Mouse (Mus musculus): Measurements from ENCODE around the gene Cnn1. TPM values are rescaled to one million over a fixed set of nuclear protein-coding genes. Genes with fewer than 3 reads are reported as not detected.

Gene Cnn1
- total RNA-seq, 2 experiments from 2014 or later: 1.4 to 2.1 TPM

DNA sequence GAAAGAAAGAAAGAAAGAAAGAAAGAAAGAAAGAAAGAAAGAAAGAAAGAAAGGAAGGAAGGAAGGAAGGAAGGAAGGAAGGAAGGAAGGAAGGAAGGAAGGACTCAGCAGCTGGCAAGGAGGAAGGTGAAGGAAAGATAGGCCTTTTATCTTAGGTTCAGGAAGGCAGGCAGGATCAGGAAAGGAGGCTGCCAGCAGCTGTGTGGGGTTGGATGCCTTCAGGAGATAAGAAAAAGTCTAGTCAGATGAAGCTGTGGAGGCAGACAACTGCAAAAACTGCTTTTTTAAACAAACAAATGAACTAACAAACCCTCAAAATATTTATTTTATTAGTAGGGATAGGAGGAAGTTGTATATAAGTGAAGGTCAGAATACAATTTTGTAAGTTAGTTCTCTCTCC lies 22.5 kb downstream of the Cnn1 start:
- intact Hi-C loops (cut with DNase I): loop anchor here (2.0 kb wide), 1 partner anchor 21 kb away; no protein-coding TSS in a partner anchor
- DNase-seq: no peak

DNA sequence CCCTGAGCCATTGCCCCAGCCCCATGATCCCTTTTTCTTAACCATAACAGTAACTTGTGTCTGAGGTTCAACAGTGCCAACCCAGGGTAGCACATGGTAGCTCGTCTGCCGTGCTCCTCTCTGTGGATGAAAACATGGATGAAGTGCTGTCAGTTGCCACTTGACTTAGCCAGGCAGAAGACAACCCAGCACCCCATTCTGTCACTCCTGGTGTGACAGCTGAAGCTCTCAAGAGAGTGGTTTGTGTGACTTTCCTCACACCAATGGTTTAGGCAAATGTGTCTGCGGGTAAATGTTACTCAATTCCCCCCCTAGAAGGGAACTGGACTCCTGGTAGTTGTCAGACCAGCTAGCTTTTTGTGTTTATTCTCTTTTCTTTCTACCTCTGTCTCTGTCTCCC lies 23.0 kb downstream of the Cnn1 start:
- intact Hi-C loops (cut with DNase I): no loop called here
- no peak for DNase-seq

DNA sequence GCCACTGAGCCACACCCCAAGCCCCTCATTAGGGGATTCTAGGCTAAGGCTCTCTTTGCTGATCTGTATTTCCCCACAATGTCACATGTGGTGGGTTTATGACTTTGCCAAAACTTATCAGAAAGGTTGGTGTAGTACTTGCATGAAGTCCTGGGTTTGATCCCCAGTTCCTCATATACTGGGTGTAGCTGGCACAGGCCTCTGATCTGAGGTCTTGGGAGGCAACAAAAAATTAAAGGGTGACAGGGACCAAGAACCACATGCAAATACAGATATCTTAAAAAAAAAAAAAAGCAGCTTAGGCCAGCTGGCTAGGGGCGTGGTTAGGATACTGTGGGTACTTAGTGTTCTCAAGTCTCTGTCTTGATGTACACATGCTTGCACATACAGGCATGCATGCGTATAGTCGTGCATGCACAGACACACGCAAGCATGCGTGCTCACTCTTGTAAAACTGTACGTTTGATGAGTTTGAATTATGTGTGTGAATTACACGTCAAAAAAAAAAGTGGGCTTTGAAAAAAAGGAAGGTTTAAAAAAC lies 24.1 kb downstream of the Cnn1 start:
- DNase-seq: no peak
- intact Hi-C loops (cut with DNase I): no loop called here

DNA sequence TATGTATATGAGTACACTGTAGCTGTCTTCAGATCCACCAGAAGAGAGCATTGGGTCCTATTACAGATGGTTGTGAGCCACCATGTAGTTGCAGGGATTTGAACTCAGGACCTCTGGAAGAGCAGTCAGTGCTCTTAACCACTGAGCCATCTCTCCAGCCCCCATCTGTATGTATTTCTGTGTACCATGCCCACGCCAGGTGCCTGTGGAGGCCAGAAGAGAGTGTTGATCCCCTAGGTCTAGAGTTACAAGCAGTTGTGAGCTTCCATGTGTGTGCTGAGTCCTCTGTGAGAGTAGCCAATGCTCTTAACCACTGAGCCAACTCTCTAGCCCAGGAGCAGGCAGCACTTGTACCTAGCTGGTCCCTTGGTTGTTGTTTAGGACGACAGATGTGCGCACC lies 25.2 kb downstream of the Cnn1 start:
- intact Hi-C loops (cut with DNase I): no loop called here

DNA sequence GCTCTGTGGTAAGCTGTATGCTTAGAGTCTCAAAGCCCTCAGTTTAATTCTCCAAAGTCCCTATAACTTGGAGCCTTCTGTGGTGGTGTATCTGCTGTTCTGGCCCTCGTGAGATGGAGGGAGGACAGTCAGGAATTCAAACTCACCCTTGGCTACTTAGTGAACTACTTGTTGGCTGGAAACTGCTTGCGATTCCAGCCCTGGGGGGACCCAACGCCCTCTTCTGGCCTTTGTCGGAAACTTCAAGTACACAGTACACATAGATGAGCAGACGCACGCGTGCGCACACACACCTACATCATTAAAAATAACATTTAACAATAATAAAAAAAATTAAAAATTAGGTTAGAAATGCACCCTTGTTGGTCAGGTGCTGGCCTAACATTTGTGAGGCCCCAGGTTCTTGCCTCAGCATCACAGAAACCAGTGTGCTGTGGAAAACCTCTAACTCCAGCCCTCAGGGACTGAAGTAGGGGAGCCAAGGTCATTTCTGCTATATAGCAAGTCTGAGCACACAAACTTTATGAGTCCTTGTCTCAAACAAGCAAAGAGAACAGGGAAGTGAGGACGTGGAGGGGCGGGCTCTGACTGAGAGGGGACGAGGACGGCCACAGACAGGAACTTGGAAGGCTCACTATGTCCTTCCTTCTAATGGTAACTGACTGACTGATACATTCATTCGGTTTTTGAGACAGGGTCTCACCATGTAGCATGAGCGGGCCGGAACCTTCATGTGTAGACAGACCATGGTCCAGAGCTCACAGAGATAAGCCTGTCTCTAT lies 26.4 kb downstream of the Cnn1 start:
- no peak for DNase-seq
- intact Hi-C loops (cut with DNase I): no loop called here

More for the DNA sequence above, 25.2 kb downstream of the Cnn1 start:
- DNase-seq: no peak

DNA sequence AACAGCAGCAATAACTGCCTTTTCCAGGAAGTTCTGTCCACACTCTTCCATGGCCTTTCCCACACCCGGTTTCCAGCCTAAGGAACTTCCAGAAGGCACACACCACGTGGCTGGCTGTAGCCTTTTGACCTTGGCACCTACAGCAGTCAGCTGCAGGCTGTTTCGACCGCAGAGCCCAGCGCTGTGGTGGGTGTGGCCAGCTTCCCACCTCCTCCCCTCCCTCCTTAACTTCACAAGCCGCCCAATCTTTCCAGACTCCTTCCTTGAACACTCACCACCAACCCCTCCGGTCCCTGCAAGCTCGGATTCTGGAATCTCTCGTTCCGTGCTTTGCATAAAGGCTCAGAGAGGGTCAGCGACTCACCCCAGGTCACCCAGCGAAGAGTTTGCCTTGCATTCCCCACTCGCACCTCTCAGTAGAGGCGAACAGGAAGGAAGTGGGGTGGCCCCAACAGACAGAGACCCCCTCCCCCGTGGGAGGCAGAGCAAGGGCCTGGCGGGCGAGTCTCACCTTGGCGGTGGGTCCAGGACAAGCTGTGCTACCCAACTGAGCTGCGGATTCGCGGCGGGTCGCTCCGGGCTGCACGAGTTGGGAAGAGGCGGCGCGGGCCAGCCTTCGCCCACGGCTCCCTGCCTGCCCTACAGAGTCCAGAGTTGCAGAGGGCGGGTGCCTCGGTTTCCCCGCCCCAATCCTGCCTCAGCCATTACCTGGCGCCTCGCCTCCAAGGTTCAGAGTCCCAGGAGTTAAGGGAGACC lies 32.4 kb downstream of the Cnn1 start:
- intact Hi-C loops (cut with DNase I): no loop called here

DNA sequence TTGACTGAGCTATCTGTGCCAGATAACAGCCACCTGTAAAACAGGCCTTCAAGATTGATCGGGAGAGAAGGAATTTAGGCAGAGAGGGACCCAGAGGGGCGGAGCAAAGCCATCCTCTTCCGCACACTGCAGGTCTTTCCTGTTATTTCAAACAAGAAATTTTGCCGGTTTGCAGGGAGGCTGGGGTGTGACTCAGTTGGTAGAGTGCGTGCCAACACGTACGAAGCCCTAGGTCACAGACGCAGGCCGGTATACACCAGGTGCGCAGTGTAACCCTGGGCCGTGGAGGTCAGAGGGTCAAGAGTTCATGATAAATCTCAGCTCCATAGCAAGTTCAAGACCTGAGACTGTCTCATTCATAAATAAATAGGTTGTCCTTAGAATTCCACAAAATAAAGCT lies 33.2 kb downstream of the Cnn1 start:
- intact Hi-C loops (cut with DNase I): no loop called here

More for the DNA sequence above, 32.4 kb downstream of the Cnn1 start:
- DNase-seq: peak in 1 of 2 experiments; percentile 17

DNA sequence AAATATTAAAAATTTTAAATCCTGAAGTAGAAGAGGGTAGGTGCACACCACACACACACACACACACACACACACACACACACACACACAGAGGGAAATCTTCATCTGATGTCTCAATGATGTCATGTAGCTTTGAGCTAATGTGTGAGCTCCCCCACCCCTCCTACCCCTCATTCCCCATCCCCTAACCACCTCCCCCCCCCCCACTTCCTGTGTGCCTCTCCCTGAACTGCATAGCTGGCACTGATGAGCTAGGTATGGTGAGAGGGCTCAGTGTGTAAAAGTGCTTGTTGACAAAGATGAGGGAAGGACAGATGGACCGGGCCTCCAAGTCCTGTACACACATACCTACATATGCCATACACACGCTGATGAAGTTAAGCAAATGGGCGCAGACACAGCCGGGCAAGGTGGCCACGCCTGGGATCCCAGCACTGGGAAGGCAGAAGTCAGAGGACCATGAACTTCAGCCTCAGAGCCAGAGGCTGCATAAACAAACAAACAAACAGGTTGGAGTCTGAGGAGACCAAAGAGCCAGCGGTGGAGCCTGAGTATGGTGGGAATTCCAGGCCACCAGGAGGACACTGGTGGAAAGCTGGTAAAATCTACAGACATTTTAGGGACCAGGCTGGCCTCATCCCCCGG lies 35.4 kb downstream of the Cnn1 start:
- DNase-seq: no peak
- intact Hi-C loops (cut with DNase I): no loop called here

More for the DNA sequence above, 33.2 kb downstream of the Cnn1 start:
- no peak for DNase-seq

DNA sequence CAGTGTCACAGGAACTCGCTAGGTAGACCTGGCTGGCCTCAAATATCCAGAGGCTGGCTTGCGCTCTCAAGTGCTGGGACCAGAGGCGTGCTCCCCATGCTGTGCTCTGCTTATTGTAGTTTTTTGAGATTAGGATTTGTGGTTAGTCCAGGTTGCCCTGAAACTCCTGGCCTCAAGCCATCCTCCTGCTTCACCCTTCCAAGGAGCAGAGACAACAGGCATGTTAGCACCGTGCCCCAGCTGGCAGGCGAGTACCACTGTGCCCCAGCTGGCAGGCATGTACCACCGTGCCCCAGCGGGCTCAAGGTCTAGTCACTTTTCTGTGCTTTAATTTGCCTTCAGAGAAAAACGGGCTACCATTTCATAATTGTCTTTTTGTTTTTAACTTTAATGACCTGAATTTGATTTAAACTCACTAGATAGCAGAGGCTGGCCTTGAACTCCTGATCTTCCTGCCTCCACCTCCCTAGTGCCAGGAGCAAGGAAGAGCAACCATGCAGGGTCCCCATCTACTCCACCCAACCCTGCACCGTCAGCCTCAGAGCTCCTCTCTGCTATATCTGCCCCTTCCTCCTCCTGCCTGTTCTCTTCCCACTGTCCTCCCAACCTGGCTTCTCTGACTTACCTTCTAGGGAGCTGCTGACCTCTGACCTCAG lies 36.1 kb downstream of the Cnn1 start:
- intact Hi-C loops (cut with DNase I): no loop called here
- no peak for DNase-seq

DNA sequence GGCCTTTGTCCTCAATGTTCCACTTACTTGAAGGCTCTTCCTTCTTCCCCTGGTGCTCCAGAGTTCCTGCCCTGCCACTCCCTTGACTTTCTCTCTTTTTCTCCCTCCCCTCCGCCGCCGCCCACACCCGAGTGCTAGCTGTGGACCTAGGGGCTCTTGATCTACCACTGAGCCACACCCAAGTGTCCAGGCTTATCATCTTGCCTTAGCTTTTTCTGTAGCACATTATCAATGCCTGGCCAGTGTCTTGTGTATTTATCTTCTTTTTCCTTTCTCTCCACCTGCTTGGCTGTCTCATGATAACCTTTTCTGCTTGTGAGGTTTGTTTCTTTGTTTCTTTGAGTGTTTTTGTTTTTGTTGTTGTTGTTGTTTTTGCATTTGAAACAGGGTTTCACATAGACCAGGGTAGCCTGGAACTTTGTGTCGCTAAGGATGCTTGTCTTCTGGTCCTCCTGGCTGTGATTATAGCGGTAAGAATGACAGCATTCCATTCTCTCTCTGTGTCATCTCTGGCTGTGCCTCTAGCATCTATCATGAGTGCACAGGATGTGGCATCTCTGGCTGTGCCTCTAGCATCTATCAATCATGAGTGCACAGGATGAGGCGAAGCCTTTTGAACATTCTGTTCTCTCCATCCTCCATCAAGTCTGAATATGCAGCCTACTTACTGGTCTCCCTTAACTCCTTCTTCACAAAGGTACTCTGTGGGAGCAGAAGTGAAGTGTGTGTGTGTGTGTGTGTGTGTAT lies 36.8 kb downstream of the Cnn1 start, which contains the start of gene Acp5:
TSS of gene Acp5 (minus strand) at position 68 of the 747 bp plus-strand sequence.
- intact Hi-C loops (cut with DNase I): no loop called here

DNA sequence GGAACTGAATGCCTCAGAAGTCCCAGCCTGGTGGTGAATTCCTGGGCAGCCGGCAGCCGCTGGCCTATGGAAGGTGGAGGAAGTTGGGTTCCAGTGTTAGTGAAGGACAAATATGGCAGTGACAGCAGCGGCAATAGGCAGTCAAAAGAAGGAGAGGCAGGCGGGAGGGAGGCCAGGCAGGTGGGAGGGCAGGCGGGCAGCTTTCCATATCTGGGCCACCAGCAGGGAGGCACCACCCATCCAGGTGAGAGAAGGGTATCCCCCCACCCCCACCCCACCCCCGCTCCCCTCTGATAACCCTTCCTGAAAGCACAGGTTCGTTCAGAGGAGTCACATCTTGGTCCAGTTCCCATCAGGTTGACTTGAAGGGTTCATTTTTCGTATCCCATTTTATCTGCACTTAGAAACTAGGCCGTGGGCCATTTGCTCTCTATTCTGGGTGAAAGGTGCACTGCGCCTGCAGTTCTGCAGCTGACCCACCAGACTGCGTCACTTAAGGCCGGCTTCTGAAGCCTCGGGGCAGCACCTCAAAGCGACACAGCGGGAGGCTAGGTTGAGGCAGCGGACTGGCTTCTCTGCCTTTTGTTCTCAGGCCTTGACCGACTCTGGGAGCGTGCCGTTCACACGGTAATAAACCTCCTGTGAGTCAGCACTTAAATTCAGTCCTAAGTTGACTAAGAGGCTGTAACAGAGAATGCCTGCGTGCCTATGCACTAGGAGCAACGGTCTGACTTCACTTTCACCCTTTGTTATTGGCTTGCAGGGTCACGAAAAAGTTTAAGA lies 37.9 kb downstream of the Cnn1 start:
- no peak for DNase-seq
- intact Hi-C loops (cut with DNase I): no loop called here

More for the DNA sequence above, 36.8 kb downstream of the Cnn1 start, which contains the start of gene Acp5:
- DNase-seq: no peak

DNA sequence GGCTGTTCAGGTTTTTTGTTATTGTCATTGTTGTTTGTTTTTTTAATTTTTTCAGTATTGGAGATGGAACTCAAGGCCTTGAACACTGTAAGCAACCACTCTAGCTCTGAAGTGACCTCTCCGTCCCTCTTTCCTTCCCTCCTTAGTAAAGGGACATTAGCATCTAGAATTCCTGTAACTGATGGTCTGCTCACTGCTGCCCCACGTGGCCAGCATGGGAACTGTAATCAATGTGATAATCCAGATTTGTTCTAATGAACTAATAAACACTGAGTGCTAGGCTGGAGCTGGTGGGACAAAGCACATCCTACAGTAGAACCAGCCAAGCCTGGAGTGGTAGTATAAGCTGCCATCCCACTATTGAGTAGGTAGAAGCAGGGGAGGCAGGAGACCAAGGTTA lies 39.5 kb downstream of the Cnn1 start:
- intact Hi-C loops (cut with DNase I): no loop called here

DNA sequence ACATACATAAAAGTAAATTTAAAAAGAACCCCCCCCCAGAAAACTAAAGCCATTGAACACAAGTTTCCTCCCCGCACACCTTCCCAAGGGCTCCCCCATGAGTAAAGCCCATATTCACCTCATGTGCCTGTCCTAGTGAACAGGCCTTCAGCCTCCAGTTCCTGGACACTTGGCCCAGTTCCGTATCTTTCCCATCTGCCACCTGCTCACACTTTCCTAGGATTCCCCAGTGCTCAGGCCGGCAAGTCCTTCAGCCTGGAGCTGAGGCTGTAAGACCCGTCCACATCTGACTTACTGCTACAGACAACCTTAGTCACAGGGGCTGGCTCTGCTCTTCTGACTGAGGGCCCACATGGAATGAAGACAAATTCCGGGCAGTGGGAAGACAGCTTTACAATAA lies 40.7 kb downstream of the Cnn1 start:
- no peak for DNase-seq
- intact Hi-C loops (cut with DNase I): no loop called here

More for the DNA sequence above, 39.5 kb downstream of the Cnn1 start:
- no peak for DNase-seq

DNA sequence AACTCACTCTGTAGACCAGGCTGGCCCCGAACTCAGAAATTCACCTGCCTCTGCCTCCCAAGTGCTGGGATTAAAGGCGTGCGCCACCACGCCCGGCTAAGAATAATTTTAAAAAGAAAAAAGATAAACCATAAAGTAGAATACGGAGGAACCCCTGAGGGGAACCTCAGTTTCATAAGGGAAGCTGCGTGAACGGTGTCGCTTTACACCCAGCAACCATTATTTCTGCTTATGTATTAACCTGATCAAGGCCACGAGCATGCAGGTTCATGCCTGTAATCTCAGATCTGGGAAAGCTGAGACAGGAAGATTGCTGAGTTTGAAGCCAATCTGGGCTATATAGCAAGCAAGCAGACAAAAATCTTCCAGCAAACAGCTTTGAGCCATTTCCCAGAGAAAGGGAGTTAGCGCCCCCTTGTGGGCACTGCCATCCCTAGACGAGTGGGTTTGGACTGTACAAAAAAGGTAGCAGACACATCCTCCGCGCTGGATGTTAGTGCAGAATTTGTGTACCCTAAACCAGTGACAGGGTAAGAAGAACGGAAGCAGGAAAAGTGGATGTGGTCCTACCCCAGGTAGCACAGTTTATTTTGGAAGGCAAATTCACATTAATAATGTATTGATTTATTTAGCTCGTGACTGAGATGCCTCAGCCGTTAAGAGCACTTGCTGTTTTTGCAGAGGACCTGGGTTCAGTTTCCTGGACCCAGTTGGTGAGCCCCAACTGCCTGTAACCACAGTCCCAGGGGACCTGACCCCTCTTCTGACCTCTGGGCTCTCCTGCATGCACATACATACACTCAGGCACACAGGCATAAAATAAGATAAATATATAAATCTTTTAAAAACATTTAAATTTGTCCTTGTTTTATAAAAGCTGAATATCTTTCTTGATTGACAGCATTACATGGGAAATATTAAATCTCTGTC lies 44.4 kb downstream of the Cnn1 start:
- peak; percentile 74 to 79 for DNase-seq
- intact Hi-C loops (cut with DNase I): loop anchor here (1.0 to 2.0 kb wide), 2 partner anchors 23 to 77 kb away; no protein-coding TSS in a partner anchor

DNA sequence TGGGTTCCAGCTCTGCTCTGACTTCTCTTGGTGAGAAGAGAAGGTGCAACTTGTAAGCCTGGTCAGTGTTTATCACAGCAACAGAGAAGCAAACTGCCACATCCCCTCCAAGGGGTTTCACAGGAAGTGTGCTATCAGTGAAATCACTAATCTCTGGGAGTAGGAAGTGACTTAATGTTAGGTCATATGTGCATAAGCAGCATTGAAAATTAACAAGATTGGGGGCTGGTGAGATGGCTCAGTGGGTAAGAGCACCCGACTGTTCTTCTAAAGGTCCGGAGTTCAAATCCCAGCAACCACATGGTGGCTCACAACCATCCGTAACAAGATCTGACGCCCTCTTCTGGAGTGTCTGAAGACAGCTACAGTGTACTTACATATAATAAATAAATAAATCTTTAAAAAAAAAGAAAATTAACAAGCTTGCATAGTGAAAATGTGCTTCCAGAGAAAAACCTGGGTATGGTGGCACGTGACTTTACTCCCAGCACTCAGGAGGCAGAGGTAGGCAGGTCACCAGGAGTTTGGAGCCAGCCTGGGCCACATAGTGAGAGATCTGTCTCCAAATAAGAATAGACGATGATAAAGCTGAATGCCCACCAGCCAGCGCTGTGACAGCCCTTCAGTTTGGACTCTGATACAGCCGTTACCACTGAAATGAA lies 45.4 kb downstream of the Cnn1 start:
- intact Hi-C loops (cut with DNase I): no loop called here
- no peak for DNase-seq

DNA sequence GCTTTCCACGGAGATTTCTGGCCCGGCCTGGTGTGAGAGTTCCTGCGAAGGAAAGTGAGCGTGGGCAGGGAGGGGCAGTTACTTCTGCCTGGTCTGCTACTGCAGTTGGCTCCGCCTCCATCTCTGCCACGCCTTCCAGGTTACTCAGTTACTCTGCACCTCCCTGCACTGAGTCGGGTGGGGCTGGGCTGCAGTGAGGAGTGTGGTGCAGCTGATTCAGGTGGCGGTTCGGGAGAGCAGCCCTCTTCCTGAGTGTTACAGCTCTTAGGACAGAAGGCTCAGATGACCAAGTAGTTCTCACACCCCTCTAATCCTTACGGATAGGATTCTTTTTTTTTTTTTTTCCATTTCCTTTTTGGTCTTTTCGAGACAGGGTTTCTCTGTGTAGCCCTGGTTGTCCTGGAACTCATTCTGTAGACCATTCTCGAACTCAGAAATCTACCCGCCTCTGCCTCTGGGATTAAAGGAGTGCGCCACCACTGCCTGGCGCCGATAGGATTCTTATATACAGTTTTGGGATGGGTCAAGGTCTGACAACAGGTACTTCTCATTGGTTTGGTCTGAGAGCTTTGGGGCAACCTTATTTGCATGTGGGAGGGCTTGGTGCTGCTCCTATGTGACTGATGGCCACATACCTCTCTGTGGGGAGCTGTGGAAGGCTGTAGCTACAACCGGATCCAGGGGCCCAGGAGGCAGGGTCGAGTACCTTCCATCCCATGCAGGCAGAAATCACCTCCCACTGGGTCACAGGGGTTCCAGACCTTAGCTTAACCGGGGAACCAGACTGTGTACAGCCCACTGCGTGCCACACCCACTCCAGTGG lies 50.6 kb downstream of the Cnn1 start:
- intact Hi-C loops (cut with DNase I): loop anchor here (5.0 kb wide), 1 partner anchor 172 kb away; no protein-coding TSS in a partner anchor

More for the DNA sequence above, 50.6 kb downstream of the Cnn1 start:
- no peak for DNase-seq

All from gastrocnemius, postnatal 36 days (tissue).